Mouse (Mus musculus) kidney, postnatal 4 days (tissue): Measurements from ENCODE around the gene S100a16.

ENCODE experiments used
- DNase-seq, 2 experiments: peaks; one replicate each; pipeline ENCODE4 v3.0.0; 2021; ENCODE audit warnings: mixed read lengths in 2 of 2

The S100a16 gene

GRCm38 (mm10) chr3:90525421-90525820 lies 11.6 kb upstream of the S100a16 start:
- peak; percentile 59 to 69 for DNase-seq

DNA sequence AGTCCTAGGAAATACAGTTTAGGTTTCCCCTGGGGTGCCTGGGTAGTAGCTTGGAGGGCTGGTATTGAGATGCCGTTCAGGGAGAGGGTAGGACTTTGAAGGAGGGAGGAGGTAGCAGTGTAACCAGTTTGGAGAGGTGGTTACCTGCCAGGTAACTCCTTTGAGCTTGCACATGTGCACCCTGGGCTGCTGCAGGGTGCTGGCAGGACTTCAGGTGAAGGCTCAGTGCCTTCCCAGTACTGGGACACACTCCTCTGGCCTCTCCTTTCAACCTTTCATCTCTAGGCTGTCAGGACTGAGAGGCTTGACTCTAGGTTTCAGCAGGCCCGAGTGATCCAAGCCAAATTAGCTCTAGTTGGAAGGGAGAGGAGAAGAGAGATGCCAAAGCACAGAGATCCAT lies 11.0 kb upstream of the S100a16 start:
- DNase-seq = no peak

GRCm38 (mm10) chr3:90526580-90526979 lies 10.5 kb upstream of the S100a16 start, which contains the start of gene S100a14:
S100a14 (plus strand) TSS chr3:90526856.
- no peak for DNase-seq

DNA sequence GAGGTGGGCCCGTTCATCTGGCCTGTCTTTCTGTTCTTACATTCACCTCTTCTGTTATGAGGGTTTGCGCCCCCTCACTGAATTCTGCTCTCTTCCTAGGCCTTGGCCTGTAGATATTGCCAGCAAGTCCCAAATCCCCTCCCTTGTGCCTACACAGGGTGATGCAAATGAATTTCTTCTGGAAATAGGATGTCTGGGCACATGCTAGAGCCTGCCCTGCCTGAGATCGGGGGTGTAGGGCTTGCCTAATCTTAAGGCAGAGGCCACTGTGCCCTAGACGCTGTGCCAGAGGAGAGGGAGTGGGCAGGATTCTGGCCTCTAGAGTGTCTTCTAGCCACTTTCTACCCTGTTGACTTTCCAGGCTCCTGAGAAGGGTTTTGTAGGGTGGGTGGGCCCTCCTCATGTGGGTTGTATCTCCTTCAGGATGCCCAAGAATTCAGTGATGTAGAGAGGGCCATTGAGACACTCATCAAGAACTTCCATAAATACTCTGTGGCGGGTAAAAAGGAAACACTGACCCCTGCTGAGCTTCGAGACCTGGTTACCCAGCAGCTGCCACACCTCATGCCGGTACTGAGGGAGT lies 9.7 kb upstream of the S100a16 start:
- no peak for DNase-seq

GRCm38 (mm10) chr3:90531713-90532112 lies 5.3 kb upstream of the S100a16 start:
- no peak for DNase-seq

- no peak for DNase-seq
Measured at GRCm38 (mm10) chr3:90535446-90535845, 1.6 kb upstream of the S100a16 start.

- no peak for DNase-seq
Measured at GRCm38 (mm10) chr3:90537905-90538296, 847 bp downstream of the S100a16 start.

GRCm38 (mm10) chr3:90540904-90541303 lies 3.9 kb downstream of the S100a16 start:
- peak; percentile 44 to 64 for DNase-seq

- DNase-seq = peak; percentile 58 to 69
Measured at GRCm38 (mm10) chr3:90549676-90550420, 12.8 kb downstream of the S100a16 start.

DNA sequence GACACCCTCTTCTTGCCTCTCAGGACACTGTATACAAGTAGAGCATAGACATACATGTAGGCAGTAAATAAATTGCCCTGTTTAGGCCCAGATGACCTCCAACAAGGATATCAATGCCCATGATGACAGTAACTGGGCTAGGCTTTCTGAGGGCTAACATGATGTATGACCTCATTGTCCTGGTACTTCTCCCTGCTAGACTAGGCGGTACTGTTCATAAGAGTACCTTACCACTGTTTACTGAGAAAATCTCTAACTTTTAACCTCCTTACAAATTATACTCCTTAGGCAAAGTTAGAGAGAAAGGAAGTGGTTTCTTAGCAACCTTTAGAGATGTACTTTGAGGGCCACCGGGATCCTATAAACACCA lies 13.4 kb downstream of the S100a16 start:
- DNase-seq = no peak

DNA sequence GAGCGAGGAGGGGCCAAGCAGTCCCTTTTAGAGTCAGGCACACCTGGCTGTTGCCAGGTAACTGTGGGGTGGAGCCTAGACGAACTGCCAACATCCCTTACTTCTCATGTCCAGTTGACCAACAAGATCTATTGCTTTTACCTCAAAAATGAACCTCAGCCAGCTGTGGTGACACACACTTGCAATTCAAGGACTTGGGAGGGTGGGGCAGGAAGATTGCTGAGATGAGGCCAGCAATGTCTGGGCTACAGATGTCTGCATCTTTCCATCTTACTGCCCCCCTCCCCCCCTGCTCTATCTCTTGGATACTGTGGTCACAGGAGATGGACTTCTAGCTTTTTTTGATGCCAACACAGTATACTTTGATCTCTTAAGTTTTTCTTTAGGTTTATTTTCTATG lies 15.2 kb downstream of the S100a16 start:
- no peak for DNase-seq

DNA sequence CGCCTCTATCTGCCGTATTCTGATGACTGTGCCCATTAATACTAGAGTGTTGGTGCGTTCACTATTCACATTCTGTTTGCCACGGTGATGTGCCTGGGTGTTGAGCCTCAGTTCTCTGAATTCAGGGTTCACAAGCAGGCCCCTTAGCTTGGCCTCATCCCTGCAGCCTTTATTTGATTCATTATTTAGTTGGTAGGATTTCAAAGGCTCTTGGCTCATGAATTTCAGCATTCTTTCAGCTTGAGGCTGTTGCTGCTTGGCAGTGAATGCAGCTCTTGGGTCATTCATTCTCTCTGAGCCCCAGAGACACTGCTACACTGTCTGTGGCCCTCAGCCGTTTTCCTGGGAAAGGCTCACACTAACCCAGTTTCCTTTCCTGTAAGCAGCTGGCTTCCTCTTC lies 18.9 kb downstream of the S100a16 start:
- DNase-seq = no peak

GRCm38 (mm10) chr3:90560008-90560628 lies 23.1 kb downstream of the S100a16 start, which contains the start of gene S100a3:
S100a3 (plus strand) TSS chr3:90560578.
- DNase-seq = no peak

- no peak for DNase-seq
Measured at GRCm38 (mm10) chr3:90574691-90575090, 37.6 kb downstream of the S100a16 start.

GRCm38 (mm10) chr3:90575320-90575719 lies 38.3 kb downstream of the S100a16 start:
- no peak for DNase-seq

- peak; percentile 52 to 56 for DNase-seq
Measured at GRCm38 (mm10) chr3:90576351-90577001, 39.4 kb downstream of the S100a16 start.

- peak in 1 of 2 experiments; percentile 33 for DNase-seq
Measured at GRCm38 (mm10) chr3:90579433-90579832, 42.4 kb downstream of the S100a16 start.

DNA sequence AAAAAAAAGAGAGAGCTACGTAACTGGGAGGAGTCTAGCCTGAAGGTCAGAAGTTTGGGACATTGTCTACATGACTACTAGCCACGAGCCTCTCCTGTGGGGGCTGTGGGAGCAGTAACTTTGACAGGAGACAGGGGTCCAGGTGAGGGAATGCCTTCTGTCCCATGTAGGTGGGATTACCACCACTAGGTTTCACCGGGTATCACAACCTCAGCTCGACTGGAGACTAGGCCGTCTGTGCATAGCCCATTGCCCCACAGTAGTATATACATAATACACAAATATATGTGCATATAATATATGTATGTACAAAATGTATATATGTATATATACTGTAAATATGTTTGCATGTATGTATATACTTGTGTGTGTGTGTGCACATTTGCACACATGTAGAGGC lies 44.1 kb downstream of the S100a16 start:
- DNase-seq = no peak

GRCm38 (mm10) chr3:90582156-90582555 lies 45.1 kb downstream of the S100a16 start:
- peak; percentile 33 to 41 for DNase-seq

- DNase-seq = no peak
Measured at GRCm38 (mm10) chr3:90582556-90582955, 45.5 kb downstream of the S100a16 start.

- peak in 1 of 2 experiments; percentile 47 for DNase-seq
Measured at GRCm38 (mm10) chr3:90583893-90584292, 46.8 kb downstream of the S100a16 start.

GRCm38 (mm10) chr3:90585595-90585994 lies 48.5 kb downstream of the S100a16 start:
- peak; percentile 65 to 73 for DNase-seq

- DNase-seq = no peak
Measured at GRCm38 (mm10) chr3:90586016-90586643, 49.1 kb downstream of the S100a16 start.
